Mouse (Mus musculus) kidney, embryonic 16.5 days (tissue): ENCODE results near the gene Med31. TPM values are rescaled to one million over a fixed set of nuclear protein-coding genes. Genes with fewer than 3 reads are reported as not detected.
"Not testable (repeated sequence)": the region's sequence is repeated elsewhere in the genome, so short reads cannot be mapped to it uniquely, and the experiment has no call there.

Source experiments
- ATAC-seq: fragments of 200-750 bp; cut with Nextera tagmentation; 2 replicates; pipeline ENCODE4 v1.8.0; 2017; ENCODE audit warnings: moderate TSS enrichment; ENCODE audit not compliant: low FRiP score, low TSS enrichment
- H3K27ac ChIP-seq: fragments of 300-500 bp; sonication (generic); 2 replicates; pipeline ENCODE4 v1.5.1; 2014; ENCODE audit warnings: low read length
- H3K27me3 ChIP-seq: fragments of 300-500 bp; sonication (generic); 2 replicates; pipeline ENCODE4 v1.6.1; 2014; ENCODE audit warnings: low read length, control low read depth, mixed read lengths; ENCODE audit not compliant: insufficient read depth
- H3K36me3 ChIP-seq: fragments of 300-500 bp; sonication (generic); 2 replicates; pipeline ENCODE4 v1.6.1; 2014; ENCODE audit warnings: low read length, control low read depth, mixed read lengths; ENCODE audit not compliant: insufficient read depth
- H3K4me1 ChIP-seq: fragments of 300-500 bp; sonication (generic); 2 replicates; pipeline ENCODE4 v1.6.1; 2014; ENCODE audit warnings: low read length, control low read depth, mixed read lengths; ENCODE audit not compliant: insufficient read depth
- H3K4me2 ChIP-seq: fragments of 300-500 bp; sonication (generic); replicated peaks from 2 replicates; pipeline ENCODE4 v1.6.1; 2014; ENCODE audit warnings: low read depth, low read length
- H3K4me3 ChIP-seq: fragments of 300-500 bp; sonication (generic); 2 replicates; pipeline ENCODE4 v1.5.1; 2014; ENCODE audit warnings: mild to moderate bottlenecking, low read length
- H3K9ac ChIP-seq: fragments of 300-500 bp; sonication (generic); replicated peaks from 2 replicates; pipeline ENCODE4 v1.6.1; 2014; ENCODE audit warnings: low read length
- H3K9me3 ChIP-seq: fragments of 300-500 bp; sonication (generic); 2 replicates; pipeline ENCODE4 v1.6.1; 2016; ENCODE audit warnings: low read length, control low read depth
- WGBS: fragments of 180-500 bp; shearing (Covaris S2); extraction: QIAGEN DNeasy Blood & Tissue Kit; methylation state at CpG from one replicate; pipeline ENCODE4 v1.1.7; 2014; 5-methylcytosine and 5-hydroxymethylcytosine counted together
- polyA plus RNA-seq: library from polyadenylated mRNA; unstranded; fragments of >200 nt; fragmentation: Nextera tagmentation; extraction: Ambion mirVana; gene quantifications from 2 replicates; pipeline ENCODE4 v1.2.1, GENCODE M21; 2015

Med31 gene
- polyA plus RNA-seq, 1 experiment from 2014 or later = 45.5 TPM

DNA sequence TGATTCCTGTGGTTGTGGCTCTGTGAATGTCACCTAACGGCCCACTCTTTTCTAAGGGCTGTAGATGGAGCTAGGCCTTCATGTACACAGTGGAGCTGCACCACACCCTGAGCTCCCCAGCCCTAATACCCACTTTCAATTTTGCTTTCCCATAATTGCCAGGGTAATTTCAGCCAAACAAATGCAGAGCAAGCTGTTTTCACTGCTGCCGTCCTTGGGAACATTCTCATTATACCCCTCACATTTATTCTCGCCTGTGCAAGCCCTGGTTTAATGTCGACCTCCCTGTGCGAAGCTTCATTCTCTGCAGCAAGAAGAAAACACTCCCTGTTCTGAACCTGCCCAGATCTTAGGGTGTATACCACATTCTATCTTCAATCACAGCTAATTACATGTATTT is 39.4 kb downstream of the Med31 start:
- H3K9ac ChIP-seq = no peak overlapping the region

GRCm38 (mm10) chr11:72174721-72175120 is 40.7 kb downstream of the Med31 start:
- Histone ChIP-seq H3K36me3 (peaks cover 35% of the 10 kb centered on the region), H3K4me1 (no peaks in the 10 kb centered on the region), H3K27me3 (no peaks in the 10 kb centered on the region), H3K27ac (no peak overlapping the region), H3K4me3 (no peak overlapping the region), H3K9me3 (no peaks in the 10 kb centered on the region), H3K9ac (no peak overlapping the region), H3K4me2 (no peak overlapping the region)
- 94% methylated on average over 6 of the region's 6 CpGs for WGBS
- no peak for ATAC-seq

More for the DNA sequence above, 39.4 kb downstream of the Med31 start:
- Histone ChIP-seq H3K4me2 (no peak overlapping the region), H3K36me3 (peaks cover 27% of the 10 kb centered on the region), H3K27me3 (no peaks in the 10 kb centered on the region), H3K4me3 (no peak overlapping the region), H3K4me1 (no peaks in the 10 kb centered on the region), H3K9me3 (no peaks in the 10 kb centered on the region), H3K27ac (no peak overlapping the region)
- ATAC-seq = no peak
- WGBS = 86% methylated on average over 5 of the region's 5 CpGs

- H3K36me3 ChIP-seq = peaks cover 45% of the 10 kb centered on the region
- H3K4me3 ChIP-seq = no peak overlapping the region
- no peaks in the 10 kb centered on the region for H3K9me3 ChIP-seq
- ATAC-seq = no peak
- no peak overlapping the region for H3K4me2 ChIP-seq
- no peak overlapping the region for H3K9ac ChIP-seq
- WGBS = 84% methylated on average over 5 of the region's 5 CpGs
- H3K27ac ChIP-seq = no peak overlapping the region
- no peaks in the 10 kb centered on the region for H3K4me1 ChIP-seq
- H3K27me3 ChIP-seq = no peaks in the 10 kb centered on the region
Observed at GRCm38 (mm10) chr11:72173506-72173905, 41.9 kb downstream of the Med31 start.

DNA sequence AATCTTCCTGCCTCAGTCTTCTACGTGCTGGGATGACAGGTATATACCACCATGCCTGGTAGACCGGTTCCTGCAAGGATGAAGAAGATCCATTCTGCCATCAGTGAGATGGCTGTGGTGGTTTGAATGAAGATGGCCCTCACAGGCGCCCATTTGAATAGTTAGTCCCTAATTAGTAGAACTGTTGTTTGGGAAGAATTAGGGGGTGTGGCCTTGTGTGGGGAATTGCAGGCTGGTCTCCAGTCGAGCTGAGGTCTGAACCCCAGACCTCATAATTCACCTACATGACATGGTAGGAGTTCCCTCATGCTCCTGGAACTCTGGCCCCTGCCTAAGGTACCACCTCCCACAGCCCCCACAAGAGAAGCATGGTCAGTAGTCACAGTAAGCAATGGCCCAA is 43.5 kb downstream of the Med31 start:
- H3K36me3 ChIP-seq = peaks cover 42% of the 10 kb centered on the region
- H3K27ac ChIP-seq, H3K4me1 ChIP-seq, H3K9me3 ChIP-seq, H3K9ac ChIP-seq, H3K4me3 ChIP-seq, H3K27me3 ChIP-seq, H3K4me2 ChIP-seq, ATAC-seq: not testable (repeated sequence)
- WGBS = 57% methylated on average over 4 of the region's 4 CpGs

GRCm38 (mm10) chr11:72169871-72170270 is 45.5 kb downstream of the Med31 start:
- 70% methylated on average over 4 of the region's 4 CpGs for WGBS
- Histone ChIP-seq H3K27me3 (no peaks in the 10 kb centered on the region), H3K27ac (no peak overlapping the region), H3K36me3 (peaks cover 47% of the 10 kb centered on the region), H3K9me3 (no peaks in the 10 kb centered on the region), H3K4me1 (no peaks in the 10 kb centered on the region), H3K4me2 (no peak overlapping the region), H3K9ac (no peak overlapping the region), H3K4me3 (no peak overlapping the region)
- ATAC-seq = no peak

DNA sequence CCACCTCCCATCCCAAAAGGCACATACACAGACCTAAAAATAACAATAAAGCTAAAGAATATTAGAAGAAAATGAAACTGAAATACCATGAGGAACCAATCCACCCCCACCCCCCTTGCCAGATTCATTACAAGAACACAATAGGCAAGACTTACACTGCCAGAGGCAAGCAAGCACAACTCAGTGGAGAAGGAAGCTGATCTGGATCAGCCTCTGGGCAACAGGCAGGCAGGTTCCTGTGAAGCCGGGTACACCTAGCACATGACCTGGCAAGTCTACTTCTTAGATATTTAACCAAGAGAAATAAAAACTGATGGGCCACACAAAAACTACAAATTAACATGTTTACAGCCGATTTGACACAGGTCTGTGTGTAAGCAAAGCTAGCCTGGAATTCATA is 52.2 kb downstream of the Med31 start:
- Histone ChIP-seq H3K4me3 (no peak overlapping the region), H3K4me2 (no peak overlapping the region), H3K36me3 (peaks cover 45% of the 10 kb centered on the region), H3K9me3 (no peaks in the 10 kb centered on the region), H3K27me3 (no peaks in the 10 kb centered on the region), H3K9ac (no peak overlapping the region), H3K4me1 (no peaks in the 10 kb centered on the region), H3K27ac (no peak overlapping the region)
- WGBS = 76% methylated on average over 2 of the region's 2 CpGs
- ATAC-seq = no peak

Other genes with a start within 250 kb of the Med31 start
- gene Aipl1, start 178.1 kb downstream of the Med31 start, polyA plus RNA-seq = 0.30 and 0.39 TPM in 2 replicates
- 131 and 137 TPM in 2 replicates for gene Pimreg, start 173.6 kb downstream of the Med31 start, polyA plus RNA-seq
- 0.15 and 0.16 TPM in 2 replicates for gene Pitpnm3, start 79.8 kb downstream of the Med31 start, polyA plus RNA-seq
- gene Gm43951, start 8.8 kb downstream of the Med31 start, polyA plus RNA-seq = 0.09 and 0.21 TPM in 2 replicates
- gene 4933427D14Rik, start 8.1 kb downstream of the Med31 start, polyA plus RNA-seq = 11.7 and 13.1 TPM in 2 replicates
- 207 and 210 TPM in 2 replicates for gene Txndc17, start 8.0 kb downstream of the Med31 start, polyA plus RNA-seq
- gene Slc13a5, start 51.6 kb upstream of the Med31 start, polyA plus RNA-seq = 0.12 and 0.45 TPM in 2 replicates
- 4.9 and 5.1 TPM in 2 replicates for gene Xaf1, start 86.0 kb upstream of the Med31 start, polyA plus RNA-seq
- not detected in 2 replicates for gene Fbxo39, start 98.9 kb upstream of the Med31 start, polyA plus RNA-seq
- 6.1 and 6.5 TPM in 2 replicates for gene Tekt1, start 146.8 kb upstream of the Med31 start, polyA plus RNA-seq
- gene Smtnl2, start 196.1 kb upstream of the Med31 start, polyA plus RNA-seq = 109 and 124 TPM in 2 replicates
- gene Ggt6, start 219.9 kb upstream of the Med31 start, polyA plus RNA-seq = 1.6 and 2.2 TPM in 2 replicates
- 175 and 177 TPM in 2 replicates for gene Mybbp1a, start 225.8 kb upstream of the Med31 start, polyA plus RNA-seq